Mouse (Mus musculus) brain, embryonic 14.5 days (tissue): ENCODE measurements around the gene Il22ra1. TPM values are rescaled to one million over a fixed set of nuclear protein-coding genes. Genes with fewer than 3 reads are reported as not detected.

Experiments
- DNase-seq: peaks from one replicate; pipeline ENCODE4 v3.0.0-alpha.2; 2011; ENCODE audit warnings: low read depth
- CTCF ChIP-seq: fragments of 200-500 bp; IDR thresholded peaks from 2 replicates; pipeline ENCODE4 v1.5.1; 2012; ENCODE audit warnings: inconsistent platforms, mild to moderate bottlenecking, moderate library complexity, borderline replicate concordance; ENCODE audit not compliant: insufficient read depth, insufficient read length; ENCODE audit errors: extremely low read depth
- POLR2A ChIP-seq: fragments of 200-500 bp; IDR thresholded peaks from 2 replicates; pipeline ENCODE4 v1.6.1; 2012; ENCODE audit warnings: mild to moderate bottlenecking, inconsistent platforms, borderline replicate concordance; ENCODE audit not compliant: poor library complexity, insufficient read depth, insufficient read length, severe bottlenecking; ENCODE audit errors: extremely low read depth
- polyA plus RNA-seq: library from polyadenylated mRNA; depleted of rRNA; stranded (reverse); fragments of >200 nt; gene quantifications from 2 replicates; pipeline ENCODE4 v1.2.3, GENCODE M21; 2012

Gene Il22ra1
- polyA plus RNA-seq, 1 experiment: 0.16 TPM

DNA sequence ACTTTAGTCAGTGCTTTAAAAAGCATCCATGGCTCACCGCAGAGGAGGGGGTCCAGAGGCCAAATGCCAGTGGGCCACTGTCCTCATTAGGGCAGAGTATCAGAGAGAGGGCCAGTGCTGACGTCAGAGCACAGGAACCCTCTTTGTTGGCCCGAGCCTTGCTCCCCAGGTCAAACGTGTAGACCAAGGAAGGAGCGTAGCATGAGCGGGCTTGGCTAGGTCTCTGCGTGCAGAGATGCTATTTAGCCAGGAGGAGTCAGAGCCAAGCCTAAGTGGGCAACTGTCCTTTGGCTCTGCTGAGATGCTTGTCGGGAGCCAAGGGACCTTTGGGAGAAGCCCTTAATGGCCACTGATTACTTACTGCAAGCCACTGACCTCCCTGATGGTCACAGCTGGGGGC is 33.1 kb downstream of the Il22ra1 start:
- no peak for DNase-seq
- TF ChIP-seq POLR2A (no peak), CTCF (no peak)

DNA sequence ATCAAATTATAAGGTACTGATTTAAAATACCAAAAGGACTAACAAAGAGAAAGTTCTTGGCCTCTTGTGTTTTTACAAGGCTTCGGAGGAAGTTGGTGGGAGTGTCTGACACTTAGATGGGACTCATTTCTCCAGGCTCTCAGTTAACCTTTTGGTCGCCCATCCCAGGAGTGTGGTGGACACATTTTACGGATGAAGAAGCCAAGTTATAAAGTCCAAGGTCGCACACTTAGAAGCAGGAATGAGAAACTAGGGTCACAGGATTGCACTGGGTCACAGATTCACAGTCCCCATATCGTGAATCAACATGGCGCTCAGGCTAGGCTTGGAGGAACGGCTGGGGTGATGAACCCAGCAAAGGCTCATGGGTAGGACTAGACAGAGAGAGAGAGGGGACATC is 33.6 kb downstream of the Il22ra1 start:
- no peak for TF ChIP-seq POLR2A
- TF ChIP-seq CTCF: no peak

DNA sequence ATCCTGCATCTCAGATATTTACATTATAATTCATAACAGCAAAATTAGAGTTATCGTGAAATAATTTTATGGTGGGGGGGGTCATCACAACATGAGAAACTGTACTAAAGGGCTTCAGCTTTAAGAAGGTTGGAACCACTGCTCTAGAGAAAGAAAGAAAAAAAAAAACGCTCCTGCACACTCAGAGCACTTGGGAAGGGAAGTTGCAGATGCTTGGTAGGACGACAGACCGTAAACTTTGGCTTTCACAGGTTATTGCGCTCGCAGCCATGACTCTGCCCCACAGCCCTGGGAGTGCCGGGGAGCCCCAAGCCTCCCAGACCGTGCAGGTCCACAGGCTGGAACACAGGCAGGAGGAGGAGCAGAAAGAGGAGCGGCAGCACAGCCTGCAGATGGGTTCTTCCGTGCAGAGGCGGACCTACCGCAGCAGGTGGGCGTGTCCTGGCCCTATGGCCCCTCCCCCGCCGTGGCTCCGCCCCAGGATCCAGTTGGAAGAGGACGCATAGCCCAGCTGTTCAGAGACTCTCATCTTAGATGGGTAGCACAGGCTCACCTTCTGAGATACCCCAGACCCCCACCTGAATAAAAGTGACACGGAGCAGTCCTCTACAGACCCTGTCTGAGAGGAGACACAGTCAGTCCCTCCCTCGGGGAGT is 34.4 kb downstream of the Il22ra1 start:
- peak; percentile 75 for DNase-seq
- no peak for TF ChIP-seq POLR2A
- TF ChIP-seq CTCF: no peak

More for the DNA sequence above, 33.6 kb downstream of the Il22ra1 start:
- no peak for DNase-seq

DNA sequence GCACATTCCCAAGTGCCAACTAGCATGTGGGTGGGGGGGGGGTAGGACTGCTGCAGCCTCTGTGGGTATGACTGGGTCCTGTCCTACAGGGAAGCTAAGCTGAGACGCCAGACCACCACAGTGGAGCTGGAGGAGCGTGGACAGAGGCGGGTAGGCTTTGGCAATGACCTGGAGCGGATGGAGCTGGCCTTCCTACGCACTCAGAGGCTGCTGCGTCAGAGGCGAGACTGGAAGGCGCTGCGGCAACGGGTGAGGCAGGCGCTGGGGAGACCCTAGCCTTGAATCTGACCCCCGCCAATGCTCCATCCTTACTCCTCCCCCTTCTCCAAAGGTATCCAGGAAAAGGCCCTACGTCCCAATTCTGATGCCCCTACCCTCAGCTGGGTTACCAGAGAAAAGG is 36.7 kb downstream of the Il22ra1 start:
- TF ChIP-seq POLR2A: no peak
- TF ChIP-seq CTCF: no peak

DNA sequence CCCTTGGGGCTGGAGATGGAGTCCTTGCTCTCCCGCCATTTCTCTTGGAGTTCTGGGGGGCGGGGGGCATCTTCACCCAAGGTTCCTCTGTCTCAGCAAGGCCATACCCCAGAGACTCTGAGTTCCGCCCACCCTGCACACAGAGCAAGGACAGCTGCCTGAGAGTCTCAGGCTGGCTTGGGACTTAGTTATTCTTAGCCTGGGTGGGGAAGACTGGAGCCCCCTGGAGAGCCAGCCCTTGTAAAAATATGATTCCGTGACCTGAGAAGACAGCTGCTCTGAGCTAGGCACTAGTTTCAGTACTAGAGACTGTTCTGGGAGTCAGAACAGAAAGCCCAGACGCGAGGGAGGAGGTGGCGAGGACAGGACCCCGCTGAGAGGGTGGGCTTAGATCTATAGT is 37.7 kb downstream of the Il22ra1 start:
- TF ChIP-seq POLR2A (no peak), CTCF (no peak)
- DNase-seq: no peak

More for the DNA sequence above, 36.7 kb downstream of the Il22ra1 start:
- DNase-seq: no peak

DNA sequence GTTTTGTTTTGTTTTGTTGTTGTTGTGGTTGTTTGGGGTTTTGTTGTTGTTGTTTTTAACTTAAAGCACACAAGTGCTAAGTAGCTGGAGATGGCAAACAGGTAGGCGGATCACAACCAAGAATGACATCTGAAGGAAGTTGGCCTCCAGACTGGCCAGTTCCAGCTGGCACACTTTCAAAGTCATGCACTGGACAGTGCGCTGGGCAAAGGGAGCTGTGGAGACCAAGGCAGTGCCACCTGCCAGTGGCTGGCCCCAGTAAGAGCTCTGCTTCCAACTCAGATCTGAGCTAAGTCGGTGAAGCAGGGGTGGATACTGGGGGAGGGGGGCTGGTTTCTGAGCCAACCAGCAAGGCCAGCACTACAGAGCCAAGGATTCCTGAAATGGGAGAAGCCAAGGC is 39.0 kb downstream of the Il22ra1 start:
- no peak for DNase-seq

DNA sequence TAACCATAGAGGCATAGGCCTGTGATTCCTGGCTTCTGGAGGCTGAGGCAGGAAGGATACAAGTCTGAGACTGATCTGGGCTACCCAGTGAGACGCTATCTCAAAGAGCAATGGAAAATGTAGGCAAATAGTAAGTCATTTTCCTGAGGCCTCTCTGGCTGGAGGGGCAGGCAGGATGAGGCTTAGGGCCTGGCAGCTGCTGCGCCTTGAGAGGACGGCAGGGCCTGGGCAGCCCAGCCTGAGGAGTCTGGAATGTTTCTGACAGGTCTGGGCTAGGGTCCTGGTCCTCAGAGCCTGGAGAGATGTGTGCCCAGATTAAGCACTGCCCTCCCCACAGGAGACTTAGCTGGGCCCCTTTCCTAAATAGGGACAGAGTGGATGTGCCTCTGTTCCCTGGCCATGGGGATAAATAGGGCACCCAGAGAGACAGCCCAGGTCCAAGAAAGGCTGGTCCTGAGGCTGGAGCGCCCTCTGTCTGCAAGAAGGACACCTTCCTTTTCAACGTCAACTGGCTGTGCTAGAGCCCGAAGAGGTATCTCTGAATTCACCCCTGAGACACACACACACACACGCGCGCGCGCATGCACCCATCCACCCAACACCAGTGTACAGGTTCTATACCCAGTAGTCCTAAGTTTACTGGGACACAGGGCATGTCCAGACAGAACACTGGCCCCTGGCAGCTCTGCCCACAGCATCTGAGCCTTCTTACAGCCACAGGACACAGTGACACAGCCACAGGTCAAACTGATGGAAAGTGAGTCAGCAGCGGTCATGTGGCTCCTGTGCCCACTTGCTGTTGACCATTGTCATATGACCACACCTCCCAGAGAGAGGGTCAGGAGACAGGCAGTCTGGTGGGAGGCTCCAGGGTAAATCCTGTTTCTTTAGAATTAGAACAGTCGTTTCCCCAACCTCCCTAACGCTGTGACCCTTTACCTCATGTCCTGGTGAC is 40.9 kb downstream of the Il22ra1 start:
- DNase-seq: peak; percentile 30
- TF ChIP-seq POLR2A: no peak
- TF ChIP-seq CTCF: peak; percentile 60; the same call in 1 of the 2 replicates

More for the DNA sequence above, 39.0 kb downstream of the Il22ra1 start:
- TF ChIP-seq CTCF (no peak), POLR2A (no peak)

DNA sequence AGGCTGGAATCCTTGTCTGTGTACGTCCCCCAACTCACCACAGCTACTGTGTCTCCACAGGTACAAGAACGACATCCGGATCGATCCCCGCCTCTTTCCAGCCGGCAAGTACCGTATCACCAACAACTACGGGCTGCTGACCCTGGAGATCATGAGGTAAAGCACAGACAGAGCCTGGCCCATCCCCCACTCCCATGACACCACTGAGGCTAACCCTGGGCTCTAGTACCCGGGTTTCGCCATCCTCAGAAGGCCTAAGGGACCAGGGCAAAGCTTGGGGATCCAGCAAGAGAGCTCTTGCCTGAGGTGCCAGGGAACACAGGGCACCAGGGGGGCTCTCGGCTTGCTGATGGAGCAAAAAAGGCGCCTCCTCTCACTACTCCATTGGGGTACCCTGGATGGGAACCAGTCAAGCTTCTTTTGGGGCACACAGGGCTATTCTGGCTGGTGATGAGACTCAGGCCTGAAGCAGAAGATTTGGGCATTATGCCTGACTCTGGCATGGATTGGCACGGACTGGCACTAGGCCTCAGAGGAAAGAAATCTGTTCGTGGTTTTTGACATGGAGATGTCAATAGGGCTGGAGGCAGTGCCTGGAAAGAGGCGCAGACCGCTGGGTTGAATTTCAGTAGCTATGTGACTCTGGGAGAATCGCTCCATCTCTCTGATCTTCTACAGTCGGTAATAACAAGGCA is 42.8 kb downstream of the Il22ra1 start:
- TF ChIP-seq CTCF: no peak
- no peak for DNase-seq

DNA sequence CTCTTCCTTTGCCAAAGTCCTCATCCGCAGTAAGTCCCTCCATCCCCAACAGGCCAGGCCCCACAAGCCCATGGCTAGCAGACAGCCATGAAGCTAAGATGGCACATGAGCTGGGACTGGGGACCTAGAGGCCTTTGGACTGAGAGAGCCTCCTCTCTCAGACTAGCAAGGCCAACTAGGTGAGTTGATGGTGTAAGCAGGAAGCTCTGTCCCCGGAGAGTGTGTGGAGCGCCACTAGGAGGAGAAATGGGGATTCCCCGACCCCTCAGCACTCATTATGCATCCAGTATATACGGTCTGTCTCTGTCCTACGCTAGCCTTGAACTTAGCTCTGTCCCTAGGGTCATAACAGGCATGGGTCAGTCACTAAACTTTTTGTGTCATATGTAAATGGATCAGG is 43.6 kb downstream of the Il22ra1 start:
- DNase-seq: no peak
- TF ChIP-seq POLR2A: no peak
- no peak for TF ChIP-seq CTCF

DNA sequence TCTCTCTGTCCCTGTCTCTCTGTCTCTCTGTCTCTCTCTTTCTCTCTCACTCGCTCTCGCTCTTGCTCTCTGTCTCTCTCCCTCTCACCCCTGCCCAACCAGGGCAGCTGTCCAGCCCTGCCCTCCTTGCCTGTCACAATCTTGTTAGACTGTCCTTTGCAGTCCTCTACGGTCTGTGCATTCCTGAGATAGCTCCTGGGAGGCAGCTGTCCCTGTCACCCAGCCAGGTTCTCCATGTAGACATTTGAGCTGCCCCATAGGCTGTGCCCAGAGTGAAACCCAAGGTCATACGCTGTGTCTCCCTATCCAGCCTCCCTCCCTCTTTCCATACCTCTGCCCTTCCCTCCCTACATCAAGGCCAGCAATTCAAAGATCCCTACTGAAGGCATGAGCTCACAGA is 44.7 kb downstream of the Il22ra1 start:
- no peak for DNase-seq
- TF ChIP-seq POLR2A (no peak), CTCF (no peak)

DNA sequence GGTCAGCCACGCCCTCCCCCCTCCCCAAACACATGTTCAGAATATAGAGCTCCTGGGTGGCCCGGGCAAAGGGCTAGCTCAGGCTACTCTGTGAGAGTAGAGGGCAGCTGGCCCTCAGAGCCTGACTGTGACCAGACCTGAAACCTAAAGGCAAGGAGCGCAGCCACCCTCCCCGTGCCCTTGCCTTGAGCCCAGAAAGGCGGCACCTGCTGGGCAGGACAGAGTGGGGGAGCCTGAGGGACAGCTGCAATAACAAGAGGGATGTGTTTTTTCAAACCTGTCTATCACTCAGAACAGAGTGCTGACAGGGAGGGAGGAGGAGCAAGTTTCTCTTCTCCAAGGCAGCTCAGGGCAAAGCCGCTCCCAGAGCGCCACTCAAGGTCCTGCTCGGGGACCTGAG is 46.5 kb downstream of the Il22ra1 start:
- TF ChIP-seq CTCF: no peak
- TF ChIP-seq POLR2A: no peak
- no peak for DNase-seq
